Mouse (Mus musculus) adrenal gland, adult 8-10 months (tissue): ENCODE data around the gene Rps27. TPM values are rescaled to one million over a fixed set of nuclear protein-coding genes. Genes with fewer than 3 reads are reported as not detected.
A peak's percentile ranks its signal among the peaks of the same experiment; 100 is the strongest.

Experiments
- DNase-seq: peaks from one replicate; pipeline ENCODE4 v3.0.0; 2022
- total RNA-seq, 4 experiments: library from RNA; stranded (reverse); gene quantifications; 2 replicates each; pipeline ENCODE4 v1.2.4; 2022

Gene Rps27
- total RNA-seq, 4 experiments from 2014 or later: 1,658 to 2,346 (median 2,053) TPM

DNA sequence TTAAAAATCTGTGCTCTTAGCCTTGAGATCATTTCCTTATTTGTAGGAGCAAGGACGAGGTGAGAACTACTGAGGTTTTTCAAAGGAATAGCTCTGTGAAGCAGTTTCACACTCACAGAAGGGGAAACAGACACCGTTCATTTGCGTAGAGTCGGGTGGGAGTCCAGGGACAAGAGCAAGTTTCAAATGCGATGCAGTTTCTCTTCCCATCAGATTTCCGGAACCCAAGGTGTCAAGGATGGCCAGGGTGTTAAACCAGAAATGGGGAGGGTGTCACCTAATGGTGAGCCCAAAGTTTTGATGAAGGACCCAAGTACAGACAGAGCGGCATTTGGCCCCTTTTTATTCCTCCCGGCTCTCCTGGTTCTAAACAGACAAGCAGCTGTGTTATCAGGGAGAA lies 17.6 kb upstream of the Rps27 start:
- no peak for DNase-seq

- DNase-seq: no peak
Measured at GRCm38 (mm10) chr3:90224331-90224730, 10.9 kb upstream of the Rps27 start.

GRCm38 (mm10) chr3:90222941-90223340 lies 9.5 kb upstream of the Rps27 start:
- DNase-seq: no peak

DNA sequence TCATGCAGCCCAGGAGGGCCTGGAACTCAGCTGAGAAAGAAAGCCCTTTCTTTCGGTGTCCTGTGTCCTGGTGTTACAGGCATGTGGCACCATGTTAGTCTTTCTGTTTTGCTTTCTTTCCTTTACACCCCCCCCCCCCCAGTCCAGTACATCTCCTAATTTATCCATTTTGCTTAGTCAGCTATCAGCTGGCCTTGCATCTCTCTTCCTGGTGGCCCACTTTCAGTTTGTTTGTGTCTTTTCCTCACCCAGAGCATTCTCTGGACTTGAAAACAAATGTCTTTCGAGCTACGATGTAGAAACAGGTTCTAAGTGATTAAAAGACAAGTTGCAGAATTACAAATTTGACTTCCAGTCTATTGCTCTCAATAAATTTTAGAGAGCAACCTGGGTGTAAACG lies 9.0 kb upstream of the Rps27 start:
- DNase-seq: no peak

GRCm38 (mm10) chr3:90221123-90221522 lies 7.7 kb upstream of the Rps27 start:
- no peak for DNase-seq

DNA sequence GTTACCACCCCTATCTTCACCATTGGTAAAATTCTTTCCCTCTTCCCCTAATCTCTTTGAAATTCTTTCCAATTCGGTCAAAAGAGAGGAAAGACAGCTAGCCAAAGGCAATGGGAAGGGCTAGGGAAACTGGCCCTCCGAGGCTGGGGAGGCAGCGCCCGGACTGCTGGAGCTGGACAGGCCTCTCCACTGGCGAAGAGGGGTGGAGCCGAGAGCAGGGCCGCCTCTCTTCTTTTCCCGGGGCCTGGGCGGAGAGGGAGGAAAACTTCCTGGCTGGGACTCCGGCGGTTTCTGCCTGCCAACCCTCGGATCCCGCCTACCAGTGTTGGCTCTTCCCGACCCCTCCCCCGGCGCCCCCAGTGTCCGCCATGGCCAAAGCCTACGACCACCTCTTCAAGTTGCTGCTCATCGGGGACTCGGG lies 7.1 kb upstream of the Rps27 start:
- peak; percentile 81 for DNase-seq

DNA sequence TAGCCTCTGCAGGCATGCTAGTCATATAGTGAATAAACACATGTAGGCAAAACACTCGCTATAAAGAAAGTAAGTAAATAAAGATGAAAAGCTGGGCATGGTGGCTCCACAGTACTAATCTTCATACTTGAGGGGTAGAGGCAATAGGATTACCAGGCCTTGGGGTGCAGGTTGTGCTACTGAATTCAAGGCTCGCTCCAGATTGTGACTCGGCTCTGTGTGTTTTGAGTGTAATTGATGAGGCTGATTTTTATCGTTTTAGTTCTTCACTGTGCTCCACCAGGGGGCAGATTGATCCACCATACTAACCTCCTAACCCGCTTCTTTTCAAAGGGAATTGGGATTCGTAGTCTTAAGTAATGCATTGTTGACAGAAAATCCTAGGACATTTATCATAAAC lies 6.6 kb upstream of the Rps27 start:
- DNase-seq: peak; percentile 42

GRCm38 (mm10) chr3:90215825-90216380 lies 2.5 kb upstream of the Rps27 start:
- no peak for DNase-seq

GRCm38 (mm10) chr3:90213956-90214684 lies 669 bp upstream of the Rps27 start:
- DNase-seq: no peak

GRCm38 (mm10) chr3:90212723-90213122 lies 728 bp downstream of the Rps27 start:
- DNase-seq: no peak

DNA sequence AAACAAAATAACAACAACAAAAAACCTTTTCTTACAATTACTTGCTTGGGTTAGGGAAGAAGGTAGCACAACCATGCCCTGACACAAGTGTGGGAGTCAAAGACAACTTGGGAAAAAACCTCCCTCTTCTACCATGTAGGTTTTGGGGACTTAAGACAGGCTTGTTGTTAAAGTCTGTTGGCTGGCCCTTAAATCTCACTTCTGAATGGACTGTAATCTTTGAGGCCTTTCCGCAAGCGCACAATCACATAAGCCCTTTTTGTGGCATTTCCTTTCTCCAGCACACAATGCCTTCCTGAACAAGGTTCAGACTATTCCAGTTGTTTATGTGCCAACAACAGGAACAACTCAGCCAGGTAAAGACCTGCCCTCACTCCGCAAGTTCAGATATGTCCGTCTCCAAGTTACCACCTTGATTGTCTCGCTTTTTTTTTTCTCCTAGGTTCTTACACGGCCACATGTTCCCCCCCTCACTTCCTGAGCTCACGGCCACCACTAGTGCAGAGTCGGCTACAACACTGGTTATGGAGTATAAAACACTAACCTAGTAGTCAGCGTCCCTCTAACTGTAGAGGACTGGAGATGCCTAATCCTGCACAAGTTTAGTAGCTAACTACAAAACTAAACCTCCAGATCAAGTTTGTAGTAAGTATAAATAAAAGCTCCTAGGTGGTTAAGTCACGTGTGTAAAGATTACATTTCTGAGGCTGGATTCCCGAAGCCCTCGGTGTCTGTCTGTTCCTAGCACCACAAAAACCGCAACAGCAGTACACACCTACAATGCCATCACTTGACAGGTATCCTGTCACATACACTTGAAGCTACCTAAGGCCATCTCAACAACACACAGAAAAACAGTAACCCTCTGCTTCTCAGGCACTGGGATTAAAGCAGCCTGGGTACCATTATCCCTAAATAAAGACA lies 1.7 kb downstream of the Rps27 start:
- DNase-seq: no peak

GRCm38 (mm10) chr3:90209908-90210566 lies 3.4 kb downstream of the Rps27 start:
- DNase-seq: no peak

DNA sequence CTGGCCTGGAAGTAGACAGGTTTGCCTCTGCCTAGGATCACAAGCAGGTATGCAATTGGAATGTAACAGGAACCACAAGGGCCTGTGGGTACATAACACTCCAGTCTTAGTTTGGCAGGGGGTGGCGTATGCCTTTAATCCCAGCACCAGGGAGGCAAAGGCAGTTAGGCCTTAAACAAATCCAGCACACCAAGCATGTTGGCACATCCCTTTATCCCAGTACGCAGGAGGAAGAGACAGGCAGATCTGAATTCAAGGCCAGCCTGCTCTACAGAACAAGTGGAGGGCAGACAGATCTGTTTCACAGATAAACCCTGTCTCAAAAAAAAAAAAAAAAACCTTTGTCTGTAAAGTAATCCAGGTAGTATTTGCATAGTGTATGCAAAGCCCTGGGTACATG lies 4.8 kb downstream of the Rps27 start:
- DNase-seq: no peak

DNA sequence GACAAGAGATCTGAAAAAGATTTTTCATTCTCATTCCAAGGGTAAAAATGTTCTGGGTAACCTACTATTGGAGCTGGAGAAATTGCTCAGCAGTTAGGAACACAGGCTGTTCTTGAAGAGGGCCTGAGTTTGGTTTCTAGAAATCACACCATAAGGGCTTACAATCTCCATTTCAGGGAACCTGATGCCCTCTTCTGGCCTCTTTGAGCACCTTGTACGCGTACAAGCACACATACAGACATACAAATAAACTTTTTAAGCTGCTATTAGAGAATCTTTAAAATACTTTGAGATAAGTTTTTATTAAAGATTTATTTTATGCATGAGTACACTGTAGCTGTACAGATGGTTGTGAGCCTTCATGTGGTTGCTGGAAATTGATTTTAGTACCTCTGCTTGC lies 8.9 kb downstream of the Rps27 start:
- DNase-seq: no peak

GRCm38 (mm10) chr3:90203619-90204018 lies 9.8 kb downstream of the Rps27 start:
- no peak for DNase-seq

DNA sequence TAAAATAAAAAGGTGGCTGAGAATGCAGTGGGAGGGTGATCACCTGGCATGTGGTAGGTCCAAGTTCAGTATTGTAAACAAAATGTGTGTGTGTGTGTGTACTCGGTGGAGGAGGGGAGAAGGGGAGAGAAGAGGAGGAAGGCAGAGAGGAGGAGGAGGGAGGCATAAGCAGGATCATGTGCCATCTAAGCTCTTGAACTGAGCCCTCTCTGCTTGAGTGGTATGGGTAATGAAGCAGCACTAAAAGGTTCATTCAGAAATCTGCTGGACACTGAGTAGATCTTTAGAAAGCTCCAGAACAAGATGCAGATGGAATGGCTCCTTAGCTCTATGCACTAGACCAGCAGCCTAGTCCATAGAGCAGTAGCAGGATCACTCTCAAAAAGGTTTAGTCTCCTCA lies 10.6 kb downstream of the Rps27 start:
- DNase-seq: no peak

DNA sequence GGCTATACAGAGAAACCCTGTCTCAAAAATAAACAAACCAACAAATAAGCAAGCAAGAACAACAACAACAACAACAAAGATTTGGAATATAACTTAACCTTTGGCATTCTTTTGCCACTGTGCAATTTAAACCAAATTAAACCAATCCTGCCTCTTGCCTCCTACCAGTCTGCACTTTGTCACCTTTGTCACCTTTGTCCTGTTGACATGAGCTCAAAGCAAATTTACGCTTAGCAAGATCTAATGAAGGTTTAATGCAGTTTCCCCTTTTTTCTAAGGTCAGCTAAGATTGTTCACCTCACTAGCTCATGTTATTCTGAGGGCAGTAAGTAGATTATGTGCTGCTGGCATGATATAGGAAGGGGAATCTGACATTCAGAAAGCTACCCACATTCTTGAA lies 15.9 kb downstream of the Rps27 start:
- no peak for DNase-seq

GRCm38 (mm10) chr3:90195644-90196043 lies 17.8 kb downstream of the Rps27 start:
- DNase-seq: no peak

DNA sequence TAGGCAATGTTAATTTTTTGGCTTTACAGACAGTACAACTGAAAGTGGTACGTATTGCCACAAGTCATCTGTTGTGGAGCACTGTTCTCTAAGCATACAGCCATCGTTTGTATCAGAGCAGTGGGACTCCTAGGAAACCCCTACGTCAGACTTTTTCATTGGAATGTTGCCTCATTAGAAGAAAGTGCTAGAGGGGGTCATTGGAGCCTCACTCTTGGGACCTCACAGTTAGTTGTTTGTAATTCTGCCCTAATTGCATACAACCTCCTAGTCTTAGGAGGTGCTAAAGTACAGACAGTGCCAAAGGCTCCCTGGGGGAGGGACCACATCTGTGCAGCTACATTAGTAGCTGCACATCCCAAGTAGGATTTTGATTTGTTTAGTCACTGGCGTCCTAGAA lies 18.7 kb downstream of the Rps27 start:
- DNase-seq: no peak

DNA sequence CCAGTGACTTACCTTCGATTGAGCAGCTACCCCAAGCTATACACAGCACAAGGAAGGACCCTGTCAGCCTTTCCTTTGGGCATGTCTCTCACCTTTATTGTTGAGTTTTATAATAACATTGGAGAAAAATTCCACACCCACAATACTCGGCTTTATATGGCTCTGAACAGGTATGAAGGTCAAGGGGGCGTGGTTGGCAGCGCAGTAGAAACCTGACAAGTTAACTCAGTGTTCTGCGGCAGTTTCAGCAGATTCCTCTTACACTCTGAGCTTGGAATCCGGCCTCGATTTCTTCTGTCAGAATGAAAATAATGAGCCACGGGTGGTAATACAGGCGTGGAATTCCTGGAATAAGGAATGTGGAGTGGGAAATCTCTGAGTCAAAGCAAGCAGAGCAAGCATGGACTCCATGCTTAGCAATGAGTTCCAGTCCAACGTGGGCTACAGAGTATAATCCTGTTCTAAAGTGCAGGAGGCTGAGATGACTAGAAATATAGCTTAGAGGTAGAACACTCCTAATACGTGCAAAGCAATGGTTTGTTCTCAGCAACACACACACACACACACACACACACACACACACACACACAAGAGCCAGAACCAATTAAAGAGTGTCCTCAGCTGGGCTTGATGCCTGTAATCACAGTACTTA lies 22.5 kb downstream of the Rps27 start:
- DNase-seq: no peak

DNA sequence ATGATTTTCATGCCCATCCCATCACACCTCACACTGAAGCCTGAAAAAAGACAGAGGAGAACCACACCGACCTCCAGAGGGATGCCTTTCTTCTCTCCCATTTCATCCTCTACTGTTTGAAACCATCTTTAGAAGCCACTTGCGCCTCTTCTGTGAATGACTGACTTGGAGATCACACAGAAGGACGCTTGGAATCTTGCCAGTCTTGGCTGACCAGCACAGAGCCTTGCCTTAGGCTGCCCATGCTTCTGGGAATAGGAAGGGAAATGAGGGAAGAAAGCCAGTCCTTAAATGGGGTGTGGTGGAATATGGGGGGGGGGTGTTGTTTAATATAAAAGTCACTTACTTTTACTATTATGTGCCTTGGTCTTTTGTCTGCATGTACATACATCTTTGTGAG lies 29.9 kb downstream of the Rps27 start:
- DNase-seq: no peak

GRCm38 (mm10) chr3:90179566-90179965 lies 33.9 kb downstream of the Rps27 start:
- DNase-seq: no peak
